Mouse (Mus musculus) heart, adult 2 months (tissue): Measurements from ENCODE around the gene Fnbp1.

Source experiments
- CTCF ChIP-seq: fragments of 200-600 bp; IDR thresholded peaks from 2 replicates; pipeline ENCODE4 v1.8.1; 2022; ENCODE audit warnings: antibody characterized with exemption, mild to moderate bottlenecking, moderate library complexity
- POLR2A ChIP-seq: fragments of 200-500 bp; IDR thresholded peaks from 2 replicates; pipeline ENCODE4 v1.6.1; 2011; ENCODE audit warnings: mild to moderate bottlenecking, low read depth, low read length, control low read depth; ENCODE audit not compliant: insufficient read depth

DNA sequence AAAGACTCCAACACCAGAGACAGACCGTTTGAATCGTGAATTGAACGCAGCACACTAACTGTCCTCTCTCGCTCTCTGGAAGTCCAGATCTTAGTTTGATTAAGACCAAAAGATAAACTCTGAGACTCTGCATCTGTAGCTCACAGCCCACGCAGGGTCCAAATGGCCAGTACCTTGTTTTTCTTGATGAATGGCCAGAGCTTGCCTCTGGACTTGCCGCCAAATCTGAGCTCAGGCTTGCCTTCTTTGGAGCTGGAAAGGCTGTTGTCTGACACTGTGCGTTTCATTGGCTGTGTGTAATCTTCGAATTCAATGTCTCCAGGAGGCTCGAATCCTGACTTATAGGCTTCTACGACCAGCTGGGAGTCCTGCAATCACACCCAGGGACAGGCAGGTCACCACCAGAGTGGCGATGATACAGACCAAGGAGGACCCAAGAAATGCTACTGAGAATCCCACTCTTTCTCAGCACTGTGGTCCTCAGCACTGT lies 87.9 kb downstream of the Fnbp1 start:
- no peak for TF ChIP-seq POLR2A
- TF ChIP-seq CTCF, result no peak
